Mouse (Mus musculus): ENCODE data around the gene Mrgprh.
"Not testable (repeated sequence)": the region's sequence is repeated elsewhere in the genome, so short reads cannot be mapped to it uniquely, and the experiment has no call there.

The Mrgprh gene

DNA sequence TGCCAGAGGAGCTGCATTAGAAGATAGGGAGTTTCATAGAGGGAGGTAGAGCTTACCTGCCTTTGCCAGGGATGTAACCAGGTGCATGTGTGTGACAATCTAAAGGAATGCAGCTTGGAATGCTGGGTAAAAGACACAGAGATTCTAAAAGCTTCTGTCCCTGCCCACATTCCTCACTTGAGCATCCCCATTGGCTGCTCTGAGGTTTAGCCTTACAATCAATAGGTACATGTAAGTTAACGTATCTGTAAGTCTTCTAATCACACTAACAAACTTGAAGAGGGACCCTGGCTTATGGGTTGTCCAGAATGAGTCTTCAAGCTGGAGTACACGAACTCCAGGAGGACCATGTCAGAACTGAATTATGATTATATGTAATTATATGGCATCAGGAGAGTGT, 7.8 kb upstream of the Mrgprh start, which contains the start of gene Mas1:
Gene Mas1 (minus strand): TSS at position 101 of the 400 bp plus-strand sequence.
- DNase-seq (ENCODE audit: low read depth, low spot score) = no peak

- no peak for DNase-seq (ENCODE audit: low read depth, low spot score)
These were observed 7.2 kb upstream of the Mrgprh start for GRCm38 (mm10) chr17:12868640-12869039.

GRCm38 (mm10) chr17:12872275-12873028, 3.4 kb upstream of the Mrgprh start:
- no peak for DNase-seq (ENCODE audit: low read depth, low spot score)

DNA sequence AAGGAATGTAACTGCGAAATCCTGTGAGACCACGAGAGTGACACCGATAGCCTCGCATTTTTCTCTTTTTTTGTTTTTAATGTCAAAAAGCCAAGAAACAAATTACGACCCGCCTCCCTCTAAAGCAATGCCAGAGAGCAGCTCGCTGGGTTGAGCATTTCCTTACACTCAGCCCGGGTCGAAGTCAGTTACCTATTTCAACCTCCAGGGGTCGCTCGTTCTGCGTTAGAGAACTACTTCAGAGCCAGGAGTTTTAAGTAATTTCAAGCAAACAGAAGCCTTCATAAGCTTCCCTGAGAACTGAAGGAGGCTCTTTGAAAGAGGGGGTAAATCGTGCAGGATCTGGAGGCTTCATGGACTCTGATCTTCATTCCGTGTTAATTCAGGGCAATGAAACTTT, 4.3 kb downstream of the Mrgprh start:
- DNase-seq (ENCODE audit: low read depth, low spot score) = peak; percentile 82

- no peak for DNase-seq (ENCODE audit: low read depth, low spot score)
These were observed 5.4 kb downstream of the Mrgprh start for GRCm38 (mm10) chr17:12881216-12881615.

GRCm38 (mm10) chr17:12886620-12887019, 10.8 kb downstream of the Mrgprh start:
- peak; percentile 70 for DNase-seq (ENCODE audit: low read depth, low spot score)

DNA sequence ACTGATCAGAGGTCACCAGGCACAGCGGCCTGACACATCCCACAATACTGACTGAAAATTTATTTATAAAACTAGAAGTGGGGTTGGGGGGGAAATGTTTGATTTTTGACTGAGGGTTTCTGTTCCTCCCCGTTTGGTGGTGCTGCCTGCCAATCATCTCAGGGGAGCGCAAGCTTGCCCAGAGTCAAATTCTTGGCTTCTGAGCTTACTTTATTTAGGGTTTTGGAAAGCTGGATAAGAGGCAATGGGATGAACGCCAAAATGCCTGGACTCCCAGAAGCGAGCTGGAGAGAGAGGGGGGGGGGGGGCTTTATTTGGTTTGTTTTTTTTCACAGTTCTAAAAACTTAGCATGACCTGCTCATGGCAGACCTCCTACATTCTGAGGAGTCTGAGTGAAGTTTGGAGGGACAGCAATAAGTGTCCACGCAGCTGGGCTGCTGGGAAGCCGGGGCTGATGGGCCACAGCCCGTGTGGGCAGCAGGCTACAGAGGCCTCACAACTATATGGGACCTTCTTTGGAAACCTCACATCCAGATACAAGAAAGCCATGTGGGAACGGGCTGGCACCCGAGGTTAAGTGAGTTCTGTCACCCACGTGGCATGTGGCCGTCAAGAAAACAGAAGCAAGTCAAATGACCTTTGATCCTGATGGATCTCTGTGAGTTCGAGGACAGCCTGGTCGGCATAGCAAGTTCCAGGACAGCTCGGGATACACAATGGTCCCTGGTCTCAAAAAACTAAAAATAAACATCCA, 11.4 kb downstream of the Mrgprh start:
- DNase-seq (ENCODE audit: low read depth, low spot score) = no peak

GRCm38 (mm10) chr17:12891054-12891453, 15.2 kb downstream of the Mrgprh start:
- DNase-seq (ENCODE audit: low read depth, low spot score) = no peak

GRCm38 (mm10) chr17:12892033-12892432, 16.2 kb downstream of the Mrgprh start:
- DNase-seq (ENCODE audit: low read depth, low spot score) = no peak

DNA sequence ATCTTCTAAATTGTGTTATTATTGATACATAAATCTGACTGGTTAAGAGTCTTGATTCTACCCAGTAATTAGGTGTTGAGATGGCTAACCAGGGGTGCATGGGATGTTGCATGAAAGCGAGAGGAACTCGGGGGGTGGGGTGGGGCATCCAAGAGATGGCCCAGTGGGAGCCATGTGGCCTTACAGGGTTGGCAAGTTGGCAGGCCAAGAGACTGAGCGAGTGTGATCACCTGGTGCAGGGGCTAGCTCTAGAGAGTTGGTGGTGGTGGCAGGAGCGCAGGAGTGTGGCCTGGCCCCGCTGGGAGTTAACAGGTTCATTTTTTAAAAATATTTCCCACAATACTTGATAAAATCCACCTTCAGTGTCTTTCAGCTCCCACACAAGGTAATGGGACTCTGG, 21.8 kb downstream of the Mrgprh start:
- no peak for DNase-seq (ENCODE audit: low read depth, low spot score)

DNA sequence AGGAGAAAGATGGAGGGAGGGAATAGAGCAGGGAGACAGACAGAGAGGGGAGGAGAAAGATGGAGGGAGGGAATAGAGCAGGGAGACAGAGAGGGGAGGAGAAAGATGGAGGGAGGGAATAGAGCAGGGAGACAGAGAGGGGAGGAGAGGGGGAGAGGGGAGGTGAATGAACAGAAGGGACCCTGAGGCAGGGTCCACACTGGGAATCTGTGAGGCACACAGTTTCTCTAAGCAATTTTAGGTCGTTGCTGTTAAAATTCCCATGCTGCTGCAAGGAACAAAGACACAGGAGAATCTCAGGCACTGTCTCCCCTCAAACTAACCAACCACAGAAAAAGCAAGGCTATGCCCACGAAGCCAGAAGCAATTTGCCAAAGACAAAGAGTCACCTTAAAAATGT, 22.8 kb downstream of the Mrgprh start:
- not testable (repeated sequence) for DNase-seq (ENCODE audit: low read depth, low spot score)

DNA sequence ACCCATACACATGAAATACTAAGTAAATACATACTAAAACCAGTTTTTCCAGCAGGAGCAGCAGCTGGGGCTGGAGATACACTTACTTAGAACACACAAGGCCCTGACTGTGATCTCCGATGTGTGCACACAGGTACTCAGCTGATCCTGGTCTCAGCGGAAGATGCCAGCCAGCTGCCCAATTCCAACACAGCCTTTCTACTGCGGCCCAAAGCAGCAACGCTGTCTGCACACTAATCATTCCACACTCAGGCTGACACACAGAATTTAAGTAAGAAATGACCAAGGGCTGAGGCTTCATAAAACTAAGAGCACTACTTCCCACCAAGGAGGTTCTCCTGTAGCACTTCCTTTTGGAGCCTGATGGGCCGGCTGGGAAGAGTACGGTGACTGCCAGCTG, 26.5 kb downstream of the Mrgprh start:
- DNase-seq (ENCODE audit: low read depth, low spot score) = no peak

- DNase-seq (ENCODE audit: low read depth, low spot score) = no peak
These were observed 27.8 kb downstream of the Mrgprh start for GRCm38 (mm10) chr17:12903372-12904333.

DNA sequence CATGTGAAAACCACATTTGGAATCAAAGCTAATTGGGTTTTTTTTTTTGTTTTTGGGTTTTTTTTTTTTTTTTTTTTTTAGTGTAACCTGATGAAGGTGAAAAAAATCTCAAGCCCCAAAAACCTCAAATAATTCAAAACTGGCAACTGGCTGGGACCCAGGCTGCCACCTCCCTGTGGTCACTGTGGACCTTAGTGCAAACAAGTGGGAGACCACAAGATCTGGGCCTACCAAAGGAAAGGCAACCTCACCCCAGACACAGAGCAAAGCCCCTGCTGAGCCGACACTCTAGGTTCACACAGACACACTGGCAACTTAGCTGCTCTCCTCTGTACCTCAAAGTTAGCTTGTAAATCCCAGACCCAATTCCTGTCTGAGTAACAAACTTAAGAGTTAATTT, 28.5 kb downstream of the Mrgprh start:
- no peak for DNase-seq (ENCODE audit: low read depth, low spot score)

DNA sequence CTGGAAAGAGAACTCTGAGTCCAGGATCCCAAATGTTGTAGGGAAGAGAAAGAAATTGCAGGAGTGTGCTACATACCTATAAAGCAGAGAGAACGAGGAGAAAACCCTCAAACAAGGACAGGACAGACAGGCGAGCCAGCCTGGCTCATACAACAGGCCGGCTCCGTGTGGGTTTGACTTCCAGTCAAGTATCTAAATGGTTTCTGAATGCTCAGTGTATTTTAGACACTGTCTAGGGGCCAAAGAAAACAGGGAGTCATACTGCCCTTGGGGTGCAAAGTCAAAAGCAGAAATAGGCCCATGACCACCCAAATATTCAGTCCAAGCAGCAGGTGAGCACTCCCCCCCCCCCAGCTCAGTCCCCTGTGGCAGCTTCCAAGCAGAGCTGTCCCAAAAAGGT, 30.0 kb downstream of the Mrgprh start:
- DNase-seq (ENCODE audit: low read depth, low spot score) = no peak

GRCm38 (mm10) chr17:12906436-12906835, 30.6 kb downstream of the Mrgprh start:
- no peak for DNase-seq (ENCODE audit: low read depth, low spot score)

DNA sequence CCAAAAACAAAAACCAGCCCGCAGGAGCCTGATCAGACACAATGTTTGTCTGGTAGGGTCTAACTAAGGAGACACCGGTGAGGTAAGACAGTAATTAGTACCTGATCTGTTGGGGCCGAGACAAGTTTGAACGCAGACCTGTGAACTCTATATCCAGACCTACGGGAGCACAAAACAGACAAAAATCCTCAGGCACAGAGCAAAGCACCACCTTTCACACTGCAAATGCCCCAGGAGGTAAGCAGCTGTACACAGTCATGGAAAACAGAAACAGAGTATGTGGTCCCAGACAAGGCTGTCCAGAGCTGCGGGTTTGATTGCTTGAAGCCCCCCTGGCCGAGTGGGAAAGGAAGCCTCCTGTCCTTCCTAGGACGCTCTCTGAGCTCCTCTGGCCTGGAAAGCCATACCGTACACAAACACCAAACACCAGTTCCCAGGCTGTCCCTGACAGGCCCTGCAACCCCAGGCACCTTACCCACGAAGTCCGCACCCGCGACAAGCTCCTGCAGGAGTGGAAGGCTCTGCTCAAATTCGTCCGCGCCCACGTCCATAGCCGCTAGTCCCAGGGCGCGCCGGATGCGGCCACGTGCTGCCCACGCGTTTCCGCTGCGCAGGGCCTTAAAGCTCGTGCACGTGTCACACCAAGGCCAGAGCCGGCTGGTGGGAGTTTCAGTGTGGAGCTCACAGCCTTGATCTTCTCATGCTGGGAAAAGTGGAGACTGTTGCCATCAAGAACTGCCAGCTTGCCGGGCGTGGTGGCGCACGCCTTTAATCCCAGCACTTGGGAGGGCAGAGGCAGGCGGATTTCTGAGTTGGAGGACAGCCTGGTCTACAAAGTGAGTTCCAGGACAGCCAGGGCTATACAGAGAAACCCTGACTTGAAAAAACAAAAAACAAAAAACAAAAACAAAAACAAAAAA, 33.8 kb downstream of the Mrgprh start, which contains the start of gene Pnldc1:
Gene Pnldc1 (minus strand): TSS at position 870 of the 920 bp plus-strand sequence.
- DNase-seq (ENCODE audit: low read depth, low spot score) = no peak

DNA sequence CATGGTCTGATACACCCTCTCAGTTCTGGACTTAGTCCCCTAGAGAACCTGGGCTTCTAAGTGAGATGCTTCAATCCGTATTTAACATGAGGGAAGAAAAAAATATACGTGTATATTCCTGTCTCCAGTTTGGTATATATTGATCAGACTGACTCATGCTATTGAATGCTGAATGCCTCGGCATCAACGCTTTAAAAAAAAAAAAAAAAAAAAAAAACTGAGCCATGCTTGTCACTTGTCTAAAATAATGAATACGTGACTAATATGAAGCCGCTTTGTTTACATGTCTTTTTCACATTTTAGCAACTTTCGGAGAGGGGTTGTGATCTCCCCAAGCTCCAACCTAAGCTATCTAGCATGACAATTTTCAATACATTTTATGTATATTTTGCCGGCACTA, 34.6 kb downstream of the Mrgprh start:
- no peak for DNase-seq (ENCODE audit: low read depth, low spot score)

DNA sequence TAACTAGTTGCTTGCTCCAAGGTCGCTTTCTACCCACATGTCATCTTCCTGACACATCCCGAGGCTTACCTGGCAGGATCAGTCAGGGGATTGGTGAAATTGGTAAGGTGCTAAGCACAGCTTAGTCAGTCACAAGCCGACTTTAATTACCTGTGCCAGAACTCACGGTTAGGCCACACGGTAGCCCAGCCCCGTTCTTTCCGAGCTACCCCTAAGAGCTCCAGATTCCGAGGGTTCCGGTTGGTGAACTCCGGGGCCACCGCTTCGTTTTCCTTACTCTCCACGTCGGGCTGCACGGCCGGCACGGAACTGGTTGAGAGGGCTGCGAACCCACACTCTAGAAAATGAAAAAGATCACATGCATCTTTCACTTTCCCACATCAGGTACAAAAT, 39.6 kb downstream of the Mrgprh start, which contains the start of gene Tcp1:
Gene Tcp1 (plus strand): TSS at position 214 of the 393 bp plus-strand sequence.
- peak; percentile 55 for DNase-seq (ENCODE audit: low read depth, low spot score)

GRCm38 (mm10) chr17:12915881-12916583, 40.2 kb downstream of the Mrgprh start, which contains the start of gene Mrpl18:
Mrpl18 (minus strand) TSS chr17:12916345.
- DNase-seq (ENCODE audit: low read depth, low spot score) = peak; percentile 100

Data from A20 (cell line).